14 mouse cellular contexts compared by ENCODE assay signal in genomic region chr9:93586871-93587270, GRCm38 (mm10).
"Had no signal": no experiment of that assay in that cellular context is flagged by ENCODE, and none has a peak within 500 bp of the region (broad histone marks: within the 10 kb centered on the region; RNA-seq: fewer than 3 reads in every experiment).

No protein-coding gene starts in this region.

- H3K9me3 ChIP-seq: liver, embryonic 12.5 days; liver, embryonic 15.5 days had no signal

- ATAC-seq: liver, embryonic 12.5 days had no signal

- H3K36me3 ChIP-seq: liver, embryonic 12.5 days; liver, embryonic 15.5 days had no signal

- H3K27me3 ChIP-seq: liver, embryonic 12.5 days; liver, embryonic 15.5 days had no signal

- H3K27ac ChIP-seq: kidney, postnatal 0 days; layer of hippocampus, adult 2 months; left cerebral cortex, adult 2 months; liver, embryonic 12.5 days; liver, embryonic 15.5 days; stomach, postnatal 0 days had no signal

- DNase-seq: kidney, adult 2 months; kidney, postnatal 25 days; layer of hippocampus, postnatal 36 days; lung, postnatal 4 days; midbrain, embryonic 14.5 days; thymus, adult 2 months; thymus, postnatal 14 days; thymus, postnatal 4 days had no signal

- H3K4me1 ChIP-seq: liver, embryonic 12.5 days; liver, embryonic 15.5 days had no signal

- H3K4me3 ChIP-seq: layer of hippocampus, adult 2 months; left cerebral cortex, adult 2 months; liver, embryonic 12.5 days; liver, embryonic 15.5 days had no signal

- H3K9ac ChIP-seq: liver, embryonic 12.5 days; liver, embryonic 15.5 days had no signal
